Mouse (Mus musculus) MEL (cell line): ENCODE results near the gene Casc3. TPM values are rescaled to one million over a fixed set of nuclear protein-coding genes. Genes with fewer than 3 reads are reported as not detected.
A peak's percentile ranks its signal among the peaks of the same experiment; 100 is the strongest.

Source experiments
- DNase-seq: peaks from one replicate; pipeline ENCODE4 v3.0.0; 2011; ENCODE audit warnings: low read depth, low spot score
- H3K27ac ChIP-seq: 2 replicates; pipeline ENCODE4 v1.5.1; 2012; ENCODE audit warnings: low read depth, mild to moderate bottlenecking, control low read depth, low read length, moderate library complexity; ENCODE audit not compliant: control insufficient read depth
- H3K27me3 ChIP-seq, 2 experiments: fragments of 150-350 bp in 1 of 2; sonication (generic) in 1 of 2; 2 replicates each; pipeline ENCODE4 v1.6.1; 2012; ENCODE audit warnings: low read length in 2 of 2, mild to moderate bottlenecking in 2 of 2, improper control_type of control experiment in 1 of 2, moderate library complexity in 1 of 2; ENCODE audit not compliant: insufficient read depth in 2 of 2, control insufficient read depth in 1 of 2
- H3K36me3 ChIP-seq, 2 experiments: 2 replicates each; pipeline ENCODE4 v1.6.1; 2012 to 2014; ENCODE audit warnings: low read length in 2 of 2, improper control_type of control experiment in 1 of 2, inconsistent platforms in 1 of 2, mild to moderate bottlenecking in 1 of 2; ENCODE audit not compliant: insufficient read depth in 2 of 2, control insufficient read depth in 1 of 2
- H3K4me1 ChIP-seq, 2 experiments: fragments of 150-350 bp in 1 of 2; sonication (generic) in 1 of 2; 2 replicates each; pipeline ENCODE4 v1.6.1; 2012; ENCODE audit warnings: low read length in 2 of 2, improper control_type of control experiment in 1 of 2, mild to moderate bottlenecking in 1 of 2; ENCODE audit not compliant: insufficient read depth in 2 of 2, control insufficient read depth in 1 of 2
- H3K4me3 ChIP-seq, 2 experiments: fragments of 150-350 bp in 1 of 2; sonication (generic) in 1 of 2; 2 replicates each; pipeline ENCODE4 v1.5.1; 2012; ENCODE audit warnings: low read depth in 2 of 2, low read length in 2 of 2, mild to moderate bottlenecking in 2 of 2, moderate library complexity in 2 of 2, control low read depth in 1 of 2, improper control_type of control experiment in 1 of 2; ENCODE audit not compliant: control insufficient read depth in 1 of 2, insufficient read depth in 1 of 2
- H3K79me2 ChIP-seq: 2 replicates; pipeline ENCODE4 v1.6.1; 2012; ENCODE audit warnings: mild to moderate bottlenecking, low read length, moderate library complexity; ENCODE audit not compliant: control insufficient read depth, poor library complexity, insufficient read depth
- H3K9ac ChIP-seq: 2 replicates; pipeline ENCODE4 v1.6.1; 2012; ENCODE audit warnings: low read depth, mild to moderate bottlenecking, control low read depth, low read length, moderate library complexity; ENCODE audit not compliant: control insufficient read depth, poor library complexity, severe bottlenecking
- H3K9me3 ChIP-seq: fragments of 150-350 bp; sonication (generic); replicated peaks from 2 replicates; pipeline ENCODE4 v1.6.1; 2012; ENCODE audit warnings: mild to moderate bottlenecking, low read length, improper control_type of control experiment, moderate library complexity; ENCODE audit not compliant: insufficient read depth
- BHLHE40 ChIP-seq: IDR thresholded peaks from 2 replicates; pipeline ENCODE4 v1.6.1; 2012; ENCODE audit warnings: low read depth, mild to moderate bottlenecking, inconsistent platforms, low read length, improper control_type of control experiment, borderline replicate concordance
- EP300 ChIP-seq, 2 experiments: IDR thresholded peaks; 2 replicates each; pipeline ENCODE4 v1.6.1; 2011; ENCODE audit warnings: improper control_type of control experiment in 2 of 2, low read length in 2 of 2, low read depth in 1 of 2, mild to moderate bottlenecking in 1 of 2
- GABPA ChIP-seq: IDR thresholded peaks from 2 replicates; pipeline ENCODE4 v1.6.1; 2012; ENCODE audit warnings: low read depth, mild to moderate bottlenecking, inconsistent platforms, low read length, improper control_type of control experiment, moderate library complexity
- MAFK ChIP-seq: IDR thresholded peaks from 2 replicates; pipeline ENCODE4 v1.6.1; 2011; ENCODE audit warnings: low read depth, mild to moderate bottlenecking, low read length, improper control_type of control experiment, borderline replicate concordance
- MAZ ChIP-seq: IDR thresholded peaks from 2 replicates; pipeline ENCODE4 v1.6.1; 2012; ENCODE audit warnings: low read depth, mild to moderate bottlenecking, inconsistent platforms, low read length, improper control_type of control experiment
- POLR2A ChIP-seq, 2 experiments: IDR thresholded peaks; 2 replicates each; pipeline ENCODE4 v1.6.1; 2011 to 2012; ENCODE audit warnings: low read length in 2 of 2, mild to moderate bottlenecking in 2 of 2, control low read depth in 1 of 2, improper control_type of control experiment in 1 of 2, low read depth in 1 of 2, moderate library complexity in 1 of 2; ENCODE audit not compliant: control insufficient read depth in 1 of 2, insufficient read depth in 1 of 2, poor library complexity in 1 of 2
- POLR2AphosphoS5 ChIP-seq: IDR thresholded peaks from 2 replicates; pipeline ENCODE4 v1.6.1; 2012; ENCODE audit warnings: low read depth, borderline replicate concordance, mild to moderate bottlenecking, inconsistent platforms, low read length, moderate library complexity, mixed read lengths
- RAD21 ChIP-seq: IDR thresholded peaks from 2 replicates; pipeline ENCODE4 v1.6.1; 2011; ENCODE audit warnings: mild to moderate bottlenecking, low read depth, low read length, improper control_type of control experiment
- RCOR1 ChIP-seq: IDR thresholded peaks from 2 replicates; pipeline ENCODE4 v1.6.1; 2012; ENCODE audit warnings: low read depth, mild to moderate bottlenecking, inconsistent platforms, low read length, improper control_type of control experiment
- SIN3A ChIP-seq: IDR thresholded peaks from 2 replicates; pipeline ENCODE4 v1.6.1; 2012; ENCODE audit warnings: low read length, improper control_type of control experiment, inconsistent platforms
- SMC3 ChIP-seq: IDR thresholded peaks from 2 replicates; pipeline ENCODE4 v1.6.1; 2011; ENCODE audit warnings: low read depth, low read length, improper control_type of control experiment
- UBTF ChIP-seq: IDR thresholded peaks from 2 replicates; pipeline ENCODE4 v1.6.1; 2012; ENCODE audit warnings: low read depth, mild to moderate bottlenecking, inconsistent platforms, low read length, improper control_type of control experiment, moderate library complexity, borderline replicate concordance; ENCODE audit not compliant: insufficient read depth
- USF2 ChIP-seq, 2 experiments: IDR thresholded peaks; 2 replicates each; pipeline ENCODE4 v1.6.1; 2011 to 2012; ENCODE audit warnings: improper control_type of control experiment in 2 of 2, low read length in 2 of 2, borderline replicate concordance in 1 of 2, inconsistent platforms in 1 of 2, low read depth in 1 of 2, mild to moderate bottlenecking in 1 of 2; ENCODE audit not compliant: insufficient read depth in 1 of 2
- ZMIZ1 ChIP-seq: IDR thresholded peaks from 2 replicates; pipeline ENCODE4 v1.6.1; 2012; ENCODE audit warnings: low read depth, mild to moderate bottlenecking, inconsistent platforms, low read length, improper control_type of control experiment, moderate library complexity
- polyA plus RNA-seq, 2 experiments: library from polyadenylated mRNA; stranded (reverse) in 1 of 2; unstranded in 1 of 2; fragments of >175 nt in 1 of 2; fragments of >200 nt in 1 of 2; gene quantifications; 2 replicates each; pipeline versions ENCODE4 v1.2.1 to v1.2.4; 2012; ENCODE audit warnings: low replicate concordance in 2 of 2, low read depth in 1 of 2; ENCODE audit not compliant: insufficient read length in 2 of 2, insufficient read depth in 1 of 2, missing spikeins in 1 of 2
- total RNA-seq: library from RNA; depleted of rRNA; stranded (reverse); fragments of 300-350 nt; gene quantifications from 2 replicates; pipeline ENCODE4 v1.2.3, GENCODE M21; 2012

Casc3 gene
- total and polyA plus RNA-seq, 3 experiments = 18.2 to 61.0 (median 58.6) TPM

GRCm38 (mm10) chr11:98791448-98791847 lies 13.3 kb upstream of the Casc3 start:
- Histone ChIP-seq H3K4me1 (peaks cover 18 to 43% of the 10 kb centered on the region in 2 experiments), H3K27ac (peak overlapping the region; percentile 54), H3K27me3 (no peaks in the 10 kb centered on the region), H3K79me2 (peaks cover 25% of the 10 kb centered on the region), H3K9ac (no peak overlapping the region), H3K9me3 (no peaks in the 10 kb centered on the region), H3K4me3 (no peak overlapping the region), H3K36me3 (peaks cover 0 to 47% of the 10 kb centered on the region in 2 experiments; a peak in 2 of 4 replicates)
- peak; percentile 44 for DNase-seq
- TF ChIP-seq GABPA (peak; percentile 89), POLR2AphosphoS5 (no peak), BHLHE40 (0 out of 2 replicates have a peak, but pooled peaks have one; percentile 16), ZMIZ1 (no peak), USF2 (IDR thresholded peaks at IDR 0.05; ENCODE audit: borderline replicate concordance in 1 of 2, insufficient read depth in 1 of 2, low read depth in 1 of 2, low read length in 2 of 2) (no peak), EP300 (IDR thresholded peaks at IDR 0.05; ENCODE audit: low read depth in 1 of 2, low read length in 2 of 2) (peak; percentile 56 to 61; a peak in 3 of 4 replicates), SMC3 (no peak), MAFK (peak; percentile 84), UBTF (no peak), POLR2A (IDR thresholded peaks at IDR 0.05; ENCODE audit: control insufficient read depth in 1 of 2, insufficient read depth in 1 of 2, low read depth in 1 of 2, low read length in 2 of 2, poor library complexity in 1 of 2) (no peak), RCOR1 (peak; percentile 52), RAD21 (no peak)

GRCm38 (mm10) chr11:98792081-98792480 lies 12.6 kb upstream of the Casc3 start:
- Histone ChIP-seq H3K79me2 (peaks cover 31% of the 10 kb centered on the region), H3K4me3 (no peak overlapping the region), H3K27ac (peak overlapping the region; percentile 54), H3K4me1 (peaks cover 18 to 43% of the 10 kb centered on the region in 2 experiments), H3K36me3 (peaks cover 0 to 48% of the 10 kb centered on the region in 2 experiments; a peak in 2 of 4 replicates), H3K27me3 (no peaks in the 10 kb centered on the region), H3K9ac (no peak overlapping the region), H3K9me3 (no peaks in the 10 kb centered on the region)
- peak; percentile 58 for DNase-seq
- TF ChIP-seq MAZ = peak; percentile 41; the same call in 1 of the 2 replicates
- no peak for TF ChIP-seq USF2 (IDR thresholded peaks at IDR 0.05; ENCODE audit: borderline replicate concordance in 1 of 2, insufficient read depth in 1 of 2, low read depth in 1 of 2, low read length in 2 of 2)
- 0 out of 2 replicates have a peak, but pooled peaks have one; percentile 23 for TF ChIP-seq SIN3A
